Mouse (Mus musculus): ENCODE data around the gene Trim10. TPM values are rescaled to one million over a fixed set of nuclear protein-coding genes. Genes with fewer than 3 reads are reported as not detected.

Trim10 gene
- polyA plus RNA-seq (2015; fragmentation: Illumina TruSeq; extraction: RNeasy Lipid Tissue Mini Kit (QIAGEN cat#74804); ENCODE audit: insufficient read depth, low read depth, low replicate concordance), result not detected

DNA sequence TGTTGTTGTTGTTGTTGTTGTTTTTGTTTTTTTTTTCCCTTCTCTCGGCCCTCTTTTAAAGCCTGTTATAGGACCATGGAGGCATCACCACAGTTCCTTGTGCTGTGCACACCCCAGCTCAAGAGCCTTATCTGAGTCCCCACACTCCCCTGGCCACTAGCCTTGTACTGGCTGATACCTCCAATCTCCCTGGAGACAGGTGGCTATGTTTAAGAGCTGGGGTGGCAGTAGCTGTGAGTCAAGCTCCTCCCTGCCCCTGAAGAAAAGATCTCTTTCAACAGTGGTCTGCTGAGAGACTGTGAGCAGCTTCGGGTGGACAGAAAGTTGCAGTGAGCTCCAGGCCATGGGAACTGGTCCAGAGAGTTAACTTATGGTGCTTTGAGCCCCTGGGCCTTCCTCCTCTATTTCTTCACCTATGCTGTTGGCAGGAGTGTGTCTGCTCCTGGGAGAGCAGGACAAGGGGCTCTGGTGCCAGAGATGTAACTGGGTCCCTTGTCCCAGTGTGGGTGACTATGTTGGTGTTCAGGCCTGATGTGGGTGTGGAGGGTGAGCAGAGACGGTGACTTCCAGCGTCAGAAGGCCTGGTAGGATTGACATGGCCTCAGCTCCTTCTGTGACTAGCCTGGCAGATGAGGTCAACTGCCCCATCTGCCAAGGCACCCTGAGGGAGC lies at the start of gene Trim10:
Trim10 (plus strand) TSS at position 291 of the 671 bp plus-strand sequence.

DNA sequence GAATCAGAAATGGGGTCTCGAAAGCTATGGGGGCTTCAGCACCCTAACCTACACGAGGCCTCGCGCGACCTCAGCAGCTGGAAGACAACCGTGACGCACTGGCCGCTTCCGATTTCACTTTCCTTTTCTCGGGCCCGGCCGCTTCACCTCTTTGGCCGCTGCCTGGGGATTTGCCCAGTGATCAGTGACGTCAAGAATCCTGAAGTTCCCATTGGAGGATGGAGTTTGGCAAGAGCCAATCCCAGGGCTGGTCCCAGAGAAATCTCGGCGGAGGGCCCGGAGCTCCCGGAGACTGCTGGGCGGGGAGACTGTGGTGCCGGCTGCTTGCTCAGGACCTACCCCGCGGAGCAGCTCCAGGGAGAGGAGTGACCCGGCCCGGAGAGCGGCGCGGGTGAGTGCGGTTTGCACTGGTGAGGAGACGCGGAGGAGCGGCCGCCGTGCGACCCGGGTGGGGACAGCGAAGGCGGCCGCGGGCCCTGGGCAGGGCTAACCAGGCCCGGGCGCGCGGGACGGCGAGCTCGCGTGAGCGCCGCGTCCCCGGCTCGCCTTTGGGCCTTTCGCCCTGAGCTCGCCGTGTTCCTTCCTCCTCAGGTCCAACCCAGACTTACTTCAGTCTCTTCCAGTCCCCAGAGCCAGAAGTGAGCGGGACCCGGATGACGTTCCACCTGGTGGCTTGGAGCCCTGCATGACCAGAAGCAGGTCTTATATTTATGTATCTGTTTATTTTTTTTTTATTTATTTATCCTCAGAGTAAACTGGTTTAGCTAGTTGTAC lies 32.3 kb upstream of the Trim10 start, which contains the start of gene Trim26:
Trim26 (plus strand) TSS at position 261 of the 774 bp plus-strand sequence.

DNA sequence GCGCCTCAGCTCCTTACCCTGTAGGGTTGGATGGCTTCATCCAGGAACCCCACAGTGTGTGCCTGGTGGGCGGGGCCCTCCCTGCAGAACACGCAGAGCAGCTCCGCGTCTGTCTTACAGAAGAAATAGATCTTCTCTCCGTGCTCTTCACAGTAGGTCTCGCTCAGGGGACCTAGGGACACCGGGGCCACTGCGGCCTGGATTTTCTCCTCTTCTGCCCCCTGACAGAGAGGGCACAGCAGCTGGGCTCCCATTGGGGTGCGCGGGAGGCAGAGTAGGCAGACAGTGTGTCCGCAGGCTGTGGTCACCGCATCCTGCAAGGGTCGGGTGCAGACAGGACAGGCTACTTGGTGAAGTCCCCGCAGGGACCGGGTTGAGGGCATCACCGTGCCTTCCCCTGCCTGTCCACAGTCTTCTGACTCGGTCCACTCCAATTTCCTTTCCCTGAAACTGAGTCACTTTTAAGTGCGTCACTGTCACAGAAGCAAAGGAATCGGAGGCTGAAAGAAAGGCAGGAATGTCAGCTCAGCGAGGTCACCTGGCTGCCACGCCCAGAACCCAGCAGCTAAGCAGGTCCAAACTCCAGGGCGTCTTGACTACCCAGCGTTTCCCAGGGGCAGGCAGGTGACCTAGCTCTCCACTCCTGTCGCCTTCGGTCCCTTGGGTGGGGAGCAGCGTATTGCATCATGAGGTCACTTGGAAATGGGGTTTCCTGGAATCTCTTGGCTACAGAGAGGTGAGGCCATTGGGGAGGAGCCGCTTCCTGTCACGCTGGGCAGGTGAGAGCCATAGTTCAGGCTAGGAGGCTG lies 2.5 kb upstream of the Trim10 start, which contains the start of gene Trim15:
Trim15 (minus strand) TSS at position 492 of the 809 bp plus-strand sequence.

DNA sequence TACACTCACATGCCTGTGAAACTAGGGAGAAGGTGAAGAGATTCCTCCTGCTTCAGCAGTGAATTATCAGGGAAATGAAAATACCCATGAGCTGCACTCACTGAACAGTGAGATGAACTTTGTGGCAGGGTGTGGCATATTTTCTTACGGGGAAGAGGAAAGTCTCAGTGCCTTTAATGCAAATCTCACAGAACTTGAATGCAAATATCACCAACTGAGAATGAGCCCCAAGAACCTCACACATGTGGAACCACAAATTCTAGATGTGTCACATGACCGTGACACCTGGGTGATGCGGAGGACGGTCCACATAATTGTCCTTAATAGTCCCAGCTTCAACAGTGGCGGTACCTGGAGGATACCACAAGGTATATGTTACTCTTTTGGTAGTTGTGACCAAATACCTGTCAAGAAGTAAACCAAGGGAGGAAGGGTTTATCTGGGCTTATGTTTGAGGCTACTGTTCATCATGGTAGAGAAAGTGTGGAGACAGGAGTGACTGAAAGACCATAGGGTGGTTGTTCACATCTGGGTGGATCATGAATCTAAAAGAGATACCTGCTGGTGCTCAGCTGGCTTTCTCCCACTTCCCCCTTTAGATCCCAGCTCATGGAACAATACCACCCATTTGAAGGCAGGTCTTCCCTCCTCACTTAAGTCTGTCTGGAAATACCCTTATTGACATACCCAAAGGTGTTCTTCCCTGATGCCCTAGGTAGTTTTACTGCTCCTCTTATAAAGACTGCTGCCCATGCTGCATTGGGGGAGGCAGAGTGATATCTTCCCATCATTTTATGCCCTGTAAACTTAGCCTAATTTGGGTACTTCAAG lies 20.9 kb downstream of the Trim10 start, which contains the start of gene Trim40:
Trim40 (minus strand) TSS at position 51 of the 831 bp plus-strand sequence.

DNA sequence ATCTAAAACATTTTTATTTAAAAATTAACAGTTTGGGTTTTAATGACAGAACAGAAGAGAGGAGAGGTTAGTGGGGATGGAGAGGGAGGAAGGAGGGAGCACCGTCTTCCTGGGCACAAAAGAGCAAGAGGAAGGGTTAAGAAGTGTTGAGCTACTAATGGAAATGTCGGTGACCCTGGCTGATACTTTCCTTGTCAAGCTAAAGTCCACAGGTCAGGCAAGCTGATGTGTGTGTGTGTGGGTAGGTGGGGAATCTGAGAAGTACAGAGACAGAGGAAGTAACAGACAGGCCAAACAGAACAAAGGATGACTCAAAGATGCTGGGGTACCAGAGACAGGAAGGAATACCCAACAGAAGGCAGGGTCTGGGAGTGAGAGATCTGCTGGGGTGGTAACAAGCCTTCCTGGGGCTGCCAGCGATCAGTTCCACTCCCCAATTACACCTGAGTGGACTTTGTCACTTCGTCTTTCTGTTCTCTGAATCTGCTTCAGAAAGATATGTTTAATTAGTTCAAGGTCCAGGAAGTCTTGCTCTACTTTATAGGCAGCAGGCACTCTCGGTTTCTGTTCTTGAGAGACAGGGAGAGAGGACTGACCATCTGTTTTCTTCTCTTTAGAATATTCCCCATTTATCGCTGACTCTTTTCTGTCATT lies 28.3 kb downstream of the Trim10 start, which contains the start of gene Trim31:
Trim31 (plus strand) TSS at position 567 of the 654 bp plus-strand sequence.

Other genes with a start within 250 kb of the Trim10 start
- gene H2-M9, start 226.9 kb upstream of the Trim10 start, polyA plus RNA-seq (2015; fragmentation: Illumina TruSeq; extraction: RNeasy Lipid Tissue Mini Kit (QIAGEN cat#74804); ENCODE audit: insufficient read depth, low read depth, low replicate concordance), result not detected
- gene H2-M1, start 197.4 kb upstream of the Trim10 start, polyA plus RNA-seq (2015; fragmentation: Illumina TruSeq; extraction: RNeasy Lipid Tissue Mini Kit (QIAGEN cat#74804); ENCODE audit: insufficient read depth, low read depth, low replicate concordance), result not detected
- gene H2-M10.5, start 96.7 kb upstream of the Trim10 start, polyA plus RNA-seq (2015; fragmentation: Illumina TruSeq; extraction: RNeasy Lipid Tissue Mini Kit (QIAGEN cat#74804); ENCODE audit: insufficient read depth, low read depth, low replicate concordance), result not detected
- gene H2-M10.6, start 57.4 kb upstream of the Trim10 start, polyA plus RNA-seq (2015; fragmentation: Illumina TruSeq; extraction: RNeasy Lipid Tissue Mini Kit (QIAGEN cat#74804); ENCODE audit: insufficient read depth, low read depth, low replicate concordance), result not detected
- 9.4 TPM for gene Trim26, start 32.4 kb upstream of the Trim10 start, polyA plus RNA-seq (2015; fragmentation: Illumina TruSeq; extraction: RNeasy Lipid Tissue Mini Kit (QIAGEN cat#74804); ENCODE audit: insufficient read depth, low read depth, low replicate concordance)
- gene Trim15, start 2.4 kb upstream of the Trim10 start, polyA plus RNA-seq (2015; fragmentation: Illumina TruSeq; extraction: RNeasy Lipid Tissue Mini Kit (QIAGEN cat#74804); ENCODE audit: insufficient read depth, low read depth, low replicate concordance), result not detected
- gene Trim40, start 20.5 kb downstream of the Trim10 start, polyA plus RNA-seq (2015; fragmentation: Illumina TruSeq; extraction: RNeasy Lipid Tissue Mini Kit (QIAGEN cat#74804); ENCODE audit: insufficient read depth, low read depth, low replicate concordance), result not detected
- not detected for gene Trim31, start 28.5 kb downstream of the Trim10 start, polyA plus RNA-seq (2015; fragmentation: Illumina TruSeq; extraction: RNeasy Lipid Tissue Mini Kit (QIAGEN cat#74804); ENCODE audit: insufficient read depth, low read depth, low replicate concordance)
- gene Rnf39, start 73.3 kb downstream of the Trim10 start, polyA plus RNA-seq (2015; fragmentation: Illumina TruSeq; extraction: RNeasy Lipid Tissue Mini Kit (QIAGEN cat#74804); ENCODE audit: insufficient read depth, low read depth, low replicate concordance), result 2.1 TPM
- 11.8 TPM for gene Ppp1r11, start 82.2 kb downstream of the Trim10 start, polyA plus RNA-seq (2015; fragmentation: Illumina TruSeq; extraction: RNeasy Lipid Tissue Mini Kit (QIAGEN cat#74804); ENCODE audit: insufficient read depth, low read depth, low replicate concordance)
- 20.8 TPM for gene Znrd1, start 89.0 kb downstream of the Trim10 start, polyA plus RNA-seq (2015; fragmentation: Illumina TruSeq; extraction: RNeasy Lipid Tissue Mini Kit (QIAGEN cat#74804); ENCODE audit: insufficient read depth, low read depth, low replicate concordance)
- 2.8 TPM for gene Znrd1as, start 89.0 kb downstream of the Trim10 start, polyA plus RNA-seq (2015; fragmentation: Illumina TruSeq; extraction: RNeasy Lipid Tissue Mini Kit (QIAGEN cat#74804); ENCODE audit: insufficient read depth, low read depth, low replicate concordance)
- not detected for gene 2410137M14Rik, start 111.7 kb downstream of the Trim10 start, polyA plus RNA-seq (2015; fragmentation: Illumina TruSeq; extraction: RNeasy Lipid Tissue Mini Kit (QIAGEN cat#74804); ENCODE audit: insufficient read depth, low read depth, low replicate concordance)
- gene H2-M5, start 120.0 kb downstream of the Trim10 start, polyA plus RNA-seq (2015; fragmentation: Illumina TruSeq; extraction: RNeasy Lipid Tissue Mini Kit (QIAGEN cat#74804); ENCODE audit: insufficient read depth, low read depth, low replicate concordance), result not detected
- 3.3 TPM for gene Zfp57, start 131.6 kb downstream of the Trim10 start, polyA plus RNA-seq (2015; fragmentation: Illumina TruSeq; extraction: RNeasy Lipid Tissue Mini Kit (QIAGEN cat#74804); ENCODE audit: insufficient read depth, low read depth, low replicate concordance)
- gene Mog, start 153.8 kb downstream of the Trim10 start, polyA plus RNA-seq (2015; fragmentation: Illumina TruSeq; extraction: RNeasy Lipid Tissue Mini Kit (QIAGEN cat#74804); ENCODE audit: insufficient read depth, low read depth, low replicate concordance), result not detected
- 12.4 TPM for gene Gabbr1, start 176.4 kb downstream of the Trim10 start, polyA plus RNA-seq (2015; fragmentation: Illumina TruSeq; extraction: RNeasy Lipid Tissue Mini Kit (QIAGEN cat#74804); ENCODE audit: insufficient read depth, low read depth, low replicate concordance)
- gene Olfr90, start 218.9 kb downstream of the Trim10 start, polyA plus RNA-seq (2015; fragmentation: Illumina TruSeq; extraction: RNeasy Lipid Tissue Mini Kit (QIAGEN cat#74804); ENCODE audit: insufficient read depth, low read depth, low replicate concordance), result not detected
- gene Olfr91, start 228.7 kb downstream of the Trim10 start, polyA plus RNA-seq (2015; fragmentation: Illumina TruSeq; extraction: RNeasy Lipid Tissue Mini Kit (QIAGEN cat#74804); ENCODE audit: insufficient read depth, low read depth, low replicate concordance), result not detected